Mouse (Mus musculus) cerebellum, postnatal 10 days (tissue): Measurements from ENCODE around the gene Tra2a.
A peak's percentile ranks its signal among the peaks of the same experiment; 100 is the strongest.
"Not testable (repeated sequence)": the region's sequence is repeated elsewhere in the genome, so short reads cannot be mapped to it uniquely, and the experiment has no call there.

Source experiments
- DNase-seq, 2 experiments: peaks; one replicate each; pipeline ENCODE4 v3.0.0; 2021; ENCODE audit warnings: mixed read lengths in 2 of 2

Gene Tra2a

DNA sequence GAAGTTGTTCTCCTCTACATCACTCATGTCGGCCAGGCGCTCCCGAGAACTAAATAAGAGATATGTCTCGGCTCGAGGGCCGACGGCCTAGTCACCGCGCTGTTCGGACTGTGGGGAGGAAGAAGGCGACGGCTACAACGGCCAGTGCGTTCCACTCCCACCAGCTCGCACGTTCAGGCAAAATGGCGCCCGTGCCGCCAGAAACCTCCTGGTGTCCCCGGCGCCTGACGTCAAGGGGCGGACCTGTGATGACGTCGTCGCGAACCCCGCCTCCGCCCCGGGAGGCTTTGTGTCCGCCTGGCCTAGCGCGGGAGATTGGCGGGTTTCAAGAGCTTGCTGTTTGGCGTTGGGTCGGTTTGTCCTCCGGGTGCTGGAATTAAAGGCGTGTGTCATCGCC lies at the start of gene Tra2a:
Tra2a (minus strand) TSS at position 187 of the 397 bp plus-strand sequence.
- peak; percentile 98 to 99 for DNase-seq

- DNase-seq: no peak
Measured at GRCm38 (mm10) chr6:49298286-49298685, 34.5 kb upstream of the Tra2a start.

- peak; percentile 88 to 92 for DNase-seq
Measured at GRCm38 (mm10) chr6:49282122-49282521, 18.3 kb upstream of the Tra2a start.

DNA sequence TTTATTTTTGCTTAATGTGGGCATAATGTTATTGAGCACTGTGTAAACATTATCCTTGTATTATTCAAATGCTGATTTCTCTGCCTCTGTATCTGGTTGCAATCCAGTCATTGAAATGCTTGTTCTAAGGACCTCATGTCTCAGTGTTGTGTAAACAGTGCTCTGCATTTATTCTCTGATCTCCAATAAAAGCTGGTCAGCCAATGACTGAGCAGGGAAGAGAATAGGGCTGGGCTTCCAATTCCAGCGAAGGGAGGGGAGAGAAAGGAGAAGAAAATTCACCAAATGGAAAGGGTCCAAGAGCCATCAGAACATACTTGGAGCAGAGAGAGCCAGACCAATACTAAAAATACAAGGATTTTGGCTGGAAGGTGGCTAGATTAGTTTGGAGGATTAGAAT lies 17.1 kb upstream of the Tra2a start:
- no peak for DNase-seq

DNA sequence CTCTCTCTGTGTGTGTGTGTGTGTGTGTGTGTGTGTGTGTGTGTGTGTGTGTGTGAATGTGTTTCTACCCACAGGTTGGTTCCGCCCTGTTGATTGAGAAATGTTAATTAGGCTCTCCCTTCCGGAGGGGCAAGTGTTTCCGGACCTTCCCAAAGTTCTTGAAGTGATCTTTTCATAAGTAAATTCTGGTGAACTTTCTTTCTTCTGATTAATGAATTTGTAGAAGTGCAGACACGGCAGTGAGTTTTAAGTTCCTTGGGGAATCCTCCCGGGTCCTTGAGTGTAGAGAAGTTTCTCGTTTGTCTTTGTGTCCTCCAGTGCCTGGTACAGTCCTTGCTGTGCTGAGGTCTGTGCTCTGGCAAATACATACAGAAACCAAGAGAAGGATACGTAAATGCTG lies 11.5 kb upstream of the Tra2a start:
- DNase-seq: no peak

DNA sequence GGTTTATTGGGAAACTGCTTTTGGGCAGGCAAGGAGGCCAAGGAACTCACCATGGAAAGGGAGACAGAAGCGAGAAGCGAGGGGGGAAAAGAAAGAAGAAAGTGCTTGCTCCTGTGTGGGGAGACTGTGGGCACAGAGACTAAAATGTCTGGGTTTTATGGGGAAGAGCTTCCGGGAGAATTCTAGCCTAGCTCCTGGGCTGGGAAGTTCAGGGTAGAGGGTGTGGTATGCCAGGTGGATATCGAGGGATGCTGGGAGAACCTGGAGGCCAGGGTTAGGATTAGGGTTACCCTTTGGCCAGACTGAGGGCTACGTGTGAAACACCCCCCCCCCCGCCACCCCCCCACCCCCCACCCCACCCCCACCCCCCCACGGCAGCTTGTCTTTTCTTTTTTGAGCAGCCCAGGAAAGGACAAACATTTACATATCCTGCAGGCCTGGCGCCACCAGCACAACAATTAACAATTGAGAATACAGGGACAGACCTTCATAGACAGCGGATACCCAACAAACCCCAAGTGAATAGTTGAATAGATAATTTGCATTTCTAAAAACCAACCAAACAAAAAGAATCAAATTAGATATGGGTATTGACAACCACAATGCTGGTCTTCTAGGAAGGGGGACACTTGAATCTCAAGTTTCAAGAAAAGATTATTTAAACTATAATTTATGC lies 10.7 kb upstream of the Tra2a start:
- DNase-seq: no peak

DNA sequence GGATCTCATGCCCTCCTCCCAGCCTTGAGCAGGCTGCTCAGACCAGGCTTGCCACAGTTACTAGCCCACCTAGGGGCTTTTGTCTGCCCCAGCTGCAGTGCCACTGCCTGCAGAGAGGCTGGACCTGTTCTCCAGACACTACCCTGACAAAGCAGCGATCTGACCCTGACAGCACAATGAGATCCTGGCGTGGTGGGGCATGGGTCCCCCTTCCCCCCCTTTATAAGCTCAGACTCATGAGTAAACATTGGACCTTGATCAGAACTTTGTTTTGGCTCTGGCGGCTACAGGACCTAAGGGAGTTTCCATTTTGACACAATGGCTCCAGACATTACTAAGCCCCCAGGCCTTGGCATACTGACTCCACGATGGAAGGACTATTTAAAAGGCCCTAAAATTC lies 10.1 kb upstream of the Tra2a start:
- no peak for DNase-seq

GRCm38 (mm10) chr6:49272863-49273262 lies 9.0 kb upstream of the Tra2a start:
- DNase-seq: no peak

- no peak for DNase-seq
Measured at GRCm38 (mm10) chr6:49271815-49272214, 8.0 kb upstream of the Tra2a start.

- peak in 1 of 2 experiments; percentile 16 for DNase-seq
Measured at GRCm38 (mm10) chr6:49269923-49270322, 6.1 kb upstream of the Tra2a start.

DNA sequence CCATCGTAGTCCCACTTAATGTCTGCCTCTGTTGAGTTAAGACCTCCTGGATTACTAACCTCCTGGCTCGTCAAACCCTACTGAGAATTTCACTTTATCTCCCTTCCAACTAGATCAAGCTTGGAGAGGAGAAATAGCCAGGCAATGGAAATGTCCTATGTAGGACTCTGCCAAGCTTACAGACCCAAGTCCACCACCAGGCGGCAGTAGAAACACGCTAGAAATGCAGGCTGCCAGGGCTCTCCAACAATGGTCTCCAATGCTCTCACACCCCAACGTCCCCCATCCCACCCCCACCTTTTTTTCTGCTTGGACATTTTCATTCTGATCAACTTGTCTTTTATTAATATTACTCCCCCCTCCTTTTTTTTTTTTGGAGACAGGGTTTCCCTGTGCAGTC lies 5.4 kb upstream of the Tra2a start:
- DNase-seq: peak; percentile 93 to 95

- DNase-seq: no peak
Measured at GRCm38 (mm10) chr6:49267686-49268085, 3.9 kb upstream of the Tra2a start.

- DNase-seq: not testable (repeated sequence)
Measured at GRCm38 (mm10) chr6:49265207-49265606, 1.4 kb upstream of the Tra2a start.

- DNase-seq: peak; percentile 34 to 36
Measured at GRCm38 (mm10) chr6:49264446-49264845, 613 bp upstream of the Tra2a start.

GRCm38 (mm10) chr6:49263081-49263846 lies 569 bp downstream of the Tra2a start:
- DNase-seq: peak; percentile 71 to 76

DNA sequence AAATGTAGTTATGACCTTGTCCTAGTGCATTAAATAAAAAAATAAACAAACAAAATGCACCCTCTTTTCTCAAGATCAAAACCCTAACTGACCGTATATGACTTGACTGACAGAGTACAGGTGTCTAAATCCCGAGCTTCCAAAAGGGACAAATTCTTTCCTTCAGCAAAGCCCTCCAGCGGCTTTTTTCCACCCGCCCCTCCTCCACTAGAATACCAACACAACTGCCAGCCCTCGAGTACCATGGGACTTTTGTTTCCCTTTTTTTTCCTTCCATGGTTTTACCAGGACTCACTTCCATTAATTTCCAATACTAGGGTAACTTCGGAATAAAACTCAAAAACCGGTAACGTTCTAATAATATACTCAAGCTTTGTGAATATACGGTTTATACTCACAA lies 1.4 kb downstream of the Tra2a start:
- DNase-seq: peak; percentile 33 to 37

- DNase-seq: no peak
Measured at GRCm38 (mm10) chr6:49259711-49260110, 4.1 kb downstream of the Tra2a start.

- no peak for DNase-seq
Measured at GRCm38 (mm10) chr6:49257880-49258279, 6.0 kb downstream of the Tra2a start.

GRCm38 (mm10) chr6:49252207-49252606 lies 11.6 kb downstream of the Tra2a start:
- no peak for DNase-seq

GRCm38 (mm10) chr6:49251199-49251598 lies 12.6 kb downstream of the Tra2a start:
- no peak for DNase-seq

GRCm38 (mm10) chr6:49247246-49247645 lies 16.6 kb downstream of the Tra2a start:
- DNase-seq: peak; percentile 24 to 62

- no peak for DNase-seq
Measured at GRCm38 (mm10) chr6:49242331-49242730, 21.5 kb downstream of the Tra2a start.

DNA sequence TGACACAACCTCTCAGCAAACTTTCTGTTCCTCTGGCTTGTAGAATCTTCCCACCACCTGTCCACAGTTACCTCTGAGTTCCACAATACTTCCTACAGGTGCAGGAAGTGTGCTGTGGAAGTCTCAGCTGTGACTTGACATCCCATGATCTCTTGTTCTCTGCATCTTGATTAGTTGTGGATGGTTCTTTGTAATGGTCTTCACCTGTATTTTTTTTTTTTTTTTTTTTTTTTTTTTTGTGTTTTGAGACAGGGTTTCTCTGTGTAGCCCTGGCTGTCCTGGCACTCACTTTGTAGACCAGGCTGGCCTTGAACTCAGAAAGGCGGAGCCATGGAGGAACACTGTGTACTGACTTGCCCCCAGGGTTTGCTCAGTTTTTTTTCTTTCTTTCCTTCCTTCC lies 22.3 kb downstream of the Tra2a start:
- no peak for DNase-seq

DNA sequence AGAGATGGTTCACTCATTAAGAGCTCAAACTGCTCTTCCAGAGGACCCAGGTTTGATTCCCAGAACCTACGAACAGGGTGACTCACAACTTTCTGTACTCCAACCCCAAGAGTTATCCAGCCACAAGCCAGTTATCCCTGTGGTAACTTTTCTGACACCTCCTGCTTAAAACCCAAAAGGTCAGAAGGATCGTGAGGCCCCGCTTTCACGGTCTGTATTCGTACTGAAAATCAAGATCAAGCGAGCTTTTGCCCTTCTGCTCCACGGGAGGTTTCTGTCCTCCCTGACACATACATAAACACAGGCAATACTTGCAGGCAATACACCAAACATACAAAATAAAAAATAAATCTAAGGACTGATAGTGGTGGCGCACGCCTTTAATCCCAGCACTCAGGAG lies 27.5 kb downstream of the Tra2a start:
- DNase-seq: peak; percentile 99 to 100
